Mouse (Mus musculus) E14TG2a.4 (cell line): ENCODE results near the gene Trim62.

Experiments used
- CTCF ChIP-seq: conservative IDR thresholded peaks from 2 replicates; pipeline ENCODE4 v1.5.1; 2014; ENCODE audit warnings: low read length
- NANOG ChIP-seq: IDR thresholded peaks from 2 replicates; pipeline ENCODE4 v1.6.1; 2014; ENCODE audit warnings: borderline replicate concordance, low read length, mixed read lengths
- POU5F1 ChIP-seq: IDR thresholded peaks from 2 replicates; pipeline ENCODE4 v1.6.1; 2014; ENCODE audit warnings: low read length, borderline replicate concordance

DNA sequence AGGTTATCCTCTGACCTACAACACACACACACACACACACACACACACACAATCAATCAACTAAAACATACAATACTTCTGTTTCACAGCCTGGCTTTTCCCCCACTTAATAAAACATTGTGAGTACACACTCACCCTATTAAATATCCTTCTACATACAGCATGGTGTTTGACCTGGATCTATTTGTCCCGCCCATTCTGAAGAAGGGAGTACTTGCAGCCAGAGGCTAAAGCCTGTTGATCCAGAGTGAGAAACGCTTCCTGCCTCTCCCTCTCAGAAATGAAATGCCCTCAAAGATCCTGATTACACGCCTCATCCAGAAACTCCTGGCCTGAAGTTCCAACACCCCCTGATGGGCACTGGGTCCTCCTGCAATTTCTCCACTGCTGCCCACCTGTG lies 33.7 kb downstream of the Trim62 start:
- TF ChIP-seq CTCF (no peak), NANOG (no peak), POU5F1 (no peak)
